Mouse (Mus musculus): Measurements from ENCODE around the gene Cbwd1.
A peak's percentile ranks its signal among the peaks of the same experiment; 100 is the strongest.

Gene Cbwd1

DNA sequence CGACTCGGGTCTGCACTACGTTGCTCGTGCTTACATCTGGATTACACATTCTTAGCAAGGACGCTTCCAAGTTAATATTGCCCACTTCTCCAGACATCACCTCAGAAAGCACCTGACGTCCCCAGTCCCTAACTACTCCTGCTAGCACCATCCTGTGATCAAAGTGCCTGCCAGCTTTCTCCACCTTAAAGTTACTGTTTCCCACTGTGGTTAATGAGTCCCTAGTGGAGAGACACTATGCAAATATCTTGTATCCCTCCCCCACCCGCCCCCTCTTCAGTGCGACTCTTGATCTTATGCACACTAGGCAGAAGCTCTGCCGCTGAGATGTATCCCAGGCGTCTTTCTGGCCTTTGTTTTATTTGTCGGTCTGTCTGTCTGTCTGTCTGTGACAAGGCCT lies 16.6 kb upstream of the Cbwd1 start:
- no peak for DNase-seq (ENCODE audit: low spot score in 2 of 2)

DNA sequence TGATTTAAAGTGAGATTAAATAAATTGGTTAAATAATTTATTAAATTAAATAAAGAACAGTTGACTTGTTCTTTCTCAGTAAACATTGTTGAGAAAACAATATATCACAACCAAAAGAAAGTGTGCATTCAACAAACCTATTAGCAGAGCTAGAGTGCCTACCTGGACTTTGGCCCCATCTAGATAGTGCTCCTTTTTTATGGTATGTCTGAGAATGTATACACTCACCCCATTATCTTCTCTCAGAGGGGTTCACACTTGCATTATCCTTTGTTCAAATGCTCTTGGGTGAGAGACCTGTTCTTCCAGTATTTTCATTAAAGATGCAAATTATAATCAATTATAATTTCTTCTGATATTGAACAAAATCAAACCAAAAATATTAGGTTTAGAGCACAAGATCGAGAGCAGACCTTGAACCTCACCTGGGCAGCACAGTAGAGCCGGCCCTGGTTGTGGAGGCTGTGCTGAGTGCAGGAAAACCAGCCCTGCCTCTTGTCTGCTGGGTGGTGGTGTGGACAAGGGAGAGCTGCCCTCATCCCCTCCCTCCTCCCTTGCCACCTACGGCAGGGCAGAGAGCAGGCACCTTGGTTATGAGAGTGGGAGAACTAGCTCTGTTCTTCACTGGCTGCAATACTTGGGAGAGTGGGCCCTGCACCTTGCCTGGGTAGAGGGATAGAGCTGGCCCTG lies 11.4 kb upstream of the Cbwd1 start:
- DNase-seq (ENCODE audit: low spot score in 2 of 2): no peak

GRCm38 (mm10) chr19:24971307-24971706 lies 9.9 kb upstream of the Cbwd1 start:
- DNase-seq (ENCODE audit: low spot score in 2 of 2): peak; percentile 33 to 38

DNA sequence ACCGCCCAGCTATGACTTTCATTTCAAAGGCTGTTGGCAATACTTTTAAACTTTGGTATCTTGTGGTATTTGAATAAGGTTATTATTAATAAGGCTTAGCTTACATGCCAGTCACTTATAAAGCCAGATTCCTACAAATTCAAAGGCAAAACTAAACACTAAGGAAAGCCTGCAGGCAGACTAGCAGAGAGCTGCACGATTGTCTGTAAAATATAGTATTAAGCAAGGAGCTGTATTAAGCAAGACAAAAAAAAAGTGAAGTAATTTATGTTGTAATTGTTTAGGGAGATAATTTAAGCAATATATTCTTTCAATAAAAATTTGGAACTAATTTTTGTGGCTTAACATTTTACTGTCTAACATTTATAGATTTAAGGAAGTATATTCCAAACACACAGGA lies 5.5 kb upstream of the Cbwd1 start:
- no peak for DNase-seq (ENCODE audit: low spot score in 2 of 2)

DNA sequence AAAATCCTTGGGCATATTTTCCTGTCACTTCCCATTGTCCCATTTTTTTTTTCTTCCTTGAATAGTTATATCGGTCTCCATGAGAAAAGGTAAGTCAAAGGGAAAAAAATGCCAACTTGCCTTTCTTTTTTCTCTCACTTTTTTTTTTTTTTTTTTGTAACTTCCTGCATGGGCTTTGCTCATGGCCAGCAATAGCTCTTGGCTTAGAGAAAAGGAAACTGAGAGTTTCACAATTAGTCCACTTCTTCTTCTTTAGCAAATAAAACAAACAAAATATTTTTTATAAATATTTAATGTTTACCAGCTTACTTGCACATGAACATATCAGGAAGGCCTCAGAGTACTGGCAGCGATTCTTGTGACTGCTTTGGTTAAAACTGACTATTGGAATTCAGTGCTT lies 4.8 kb upstream of the Cbwd1 start:
- DNase-seq (ENCODE audit: low spot score in 2 of 2): no peak

GRCm38 (mm10) chr19:24958531-24958930 lies 2.9 kb downstream of the Cbwd1 start:
- DNase-seq (ENCODE audit: low spot score in 2 of 2): peak in 1 of 2 experiments; percentile 59

- no peak for DNase-seq (ENCODE audit: low spot score in 2 of 2)
Observed at GRCm38 (mm10) chr19:24945521-24946262, 15.7 kb downstream of the Cbwd1 start.

DNA sequence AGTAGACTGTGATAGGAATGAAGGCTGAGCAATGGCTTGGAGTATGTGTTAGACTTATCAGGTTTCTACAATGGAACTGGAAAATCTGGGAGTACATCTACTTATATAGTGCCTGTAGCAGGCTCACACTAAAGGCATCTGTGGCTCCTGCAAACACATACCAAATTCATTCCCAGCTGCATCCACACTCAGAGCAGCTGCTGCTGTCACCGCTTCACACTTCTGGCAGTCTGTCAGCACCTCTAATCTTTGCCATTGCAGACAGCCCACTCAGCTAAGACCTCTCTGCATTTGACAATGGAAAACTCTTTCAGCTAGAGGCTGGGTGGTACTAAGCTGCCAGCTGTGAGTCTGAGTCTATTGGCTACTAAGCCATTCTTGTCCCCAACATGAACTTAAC lies 24.3 kb downstream of the Cbwd1 start:
- no peak for DNase-seq (ENCODE audit: low spot score in 2 of 2)

- DNase-seq (ENCODE audit: low spot score in 2 of 2): no peak
Observed at GRCm38 (mm10) chr19:24929041-24929440, 32.4 kb downstream of the Cbwd1 start.

DNA sequence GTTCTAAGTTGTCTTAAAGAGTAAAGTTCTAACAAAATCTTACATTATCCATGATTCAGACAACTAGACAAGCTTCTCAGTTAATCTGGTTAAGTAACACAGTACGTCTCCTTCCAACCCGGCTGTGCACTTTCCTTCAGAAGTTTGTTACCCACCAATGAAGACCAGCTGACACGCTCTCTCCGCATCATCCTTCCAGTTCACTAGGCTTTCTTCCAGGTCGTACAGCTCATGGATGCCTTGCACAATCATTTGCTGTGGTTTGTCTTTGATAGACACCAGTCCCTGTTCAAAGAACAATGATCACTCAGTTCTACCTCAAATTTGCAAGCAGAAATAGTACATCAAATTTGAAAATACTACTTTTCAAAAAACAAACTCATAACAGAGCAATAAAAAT lies 40.5 kb downstream of the Cbwd1 start:
- no peak for DNase-seq (ENCODE audit: low spot score in 2 of 2)

- no peak for DNase-seq (ENCODE audit: low spot score in 2 of 2)
Observed at GRCm38 (mm10) chr19:24908385-24909155, 52.8 kb downstream of the Cbwd1 start.

DNA sequence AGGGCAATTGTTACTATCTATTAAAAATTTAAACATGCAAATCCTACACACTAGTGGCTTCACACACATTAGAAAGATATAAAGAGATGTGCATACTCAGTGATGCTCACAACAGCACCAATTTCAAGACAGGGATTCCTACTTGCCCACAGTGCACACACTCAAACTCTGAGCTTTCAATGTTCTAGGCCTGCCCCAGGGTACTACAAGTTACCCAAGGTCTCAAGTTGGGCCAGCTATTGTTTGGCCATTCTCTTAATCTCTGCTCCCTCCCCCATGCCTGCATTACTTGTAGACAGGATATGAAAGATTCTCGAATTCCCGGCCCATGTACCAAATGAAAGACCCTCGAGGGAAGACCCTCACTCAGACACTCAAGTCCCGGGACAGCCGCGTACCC lies 53.8 kb downstream of the Cbwd1 start:
- DNase-seq (ENCODE audit: low spot score in 2 of 2): no peak

- no peak for DNase-seq (ENCODE audit: low spot score in 2 of 2)
Observed at GRCm38 (mm10) chr19:24902821-24903220, 58.6 kb downstream of the Cbwd1 start.

GRCm38 (mm10) chr19:24902256-24902655 lies 59.2 kb downstream of the Cbwd1 start:
- DNase-seq (ENCODE audit: low spot score in 2 of 2): no peak

GRCm38 (mm10) chr19:24901666-24902065 lies 59.7 kb downstream of the Cbwd1 start:
- no peak for DNase-seq (ENCODE audit: low spot score in 2 of 2)

- no peak for DNase-seq (ENCODE audit: low spot score in 2 of 2)
Observed at GRCm38 (mm10) chr19:24900581-24901220, 60.7 kb downstream of the Cbwd1 start, which contains the start of gene Foxd4. Gene Foxd4, minus strand, starts transcription at chr19:24901197.

DNA sequence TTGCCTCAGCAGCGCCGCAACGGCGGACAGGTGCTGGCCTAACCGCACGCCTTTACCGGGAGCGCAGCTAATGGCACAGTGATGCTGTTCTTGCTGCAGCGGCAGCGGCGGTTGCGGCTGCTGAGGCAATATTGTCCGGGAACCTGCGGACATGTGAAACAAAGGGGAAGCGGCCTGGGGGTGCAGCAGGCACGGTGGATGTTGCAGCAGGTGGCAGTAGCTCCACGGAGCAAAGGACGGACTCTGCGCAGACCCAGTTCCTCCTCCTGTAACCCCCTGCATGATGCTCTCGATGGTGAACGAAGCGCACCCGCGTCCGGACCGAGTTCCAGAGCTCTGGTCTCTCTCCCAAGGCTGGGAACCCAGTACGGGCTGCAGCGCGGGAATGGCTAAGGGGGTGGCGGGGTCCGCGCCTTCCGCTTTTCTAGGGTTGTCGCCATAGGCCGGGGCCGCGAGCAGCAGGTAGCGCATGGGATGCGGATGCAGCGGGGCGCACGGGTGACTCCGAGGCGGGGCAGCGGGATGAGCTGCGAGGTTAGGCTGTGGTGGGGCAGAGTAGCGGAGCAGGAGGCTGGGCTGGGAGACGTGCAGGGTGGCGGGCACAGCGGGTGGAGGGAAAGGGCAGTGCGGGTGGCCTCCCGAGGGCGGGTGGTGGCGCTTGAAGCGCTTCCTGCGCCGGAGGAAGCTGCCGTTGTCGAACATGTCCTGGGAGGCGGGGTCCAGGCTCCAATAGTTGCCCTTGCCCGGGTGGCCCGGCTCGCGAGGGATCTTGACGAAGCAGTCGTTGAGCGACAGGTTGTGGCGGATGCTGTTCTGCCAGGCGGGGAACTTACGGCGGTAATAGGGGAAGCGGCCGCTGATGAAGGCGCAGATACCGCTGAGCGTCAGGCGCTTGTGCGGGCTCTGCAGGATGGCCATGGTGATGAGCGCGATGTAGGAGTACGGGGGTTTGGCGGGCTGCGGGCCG lies 61.5 kb downstream of the Cbwd1 start:
- peak in 1 of 2 experiments; percentile 15 for DNase-seq (ENCODE audit: low spot score in 2 of 2)

DNA sequence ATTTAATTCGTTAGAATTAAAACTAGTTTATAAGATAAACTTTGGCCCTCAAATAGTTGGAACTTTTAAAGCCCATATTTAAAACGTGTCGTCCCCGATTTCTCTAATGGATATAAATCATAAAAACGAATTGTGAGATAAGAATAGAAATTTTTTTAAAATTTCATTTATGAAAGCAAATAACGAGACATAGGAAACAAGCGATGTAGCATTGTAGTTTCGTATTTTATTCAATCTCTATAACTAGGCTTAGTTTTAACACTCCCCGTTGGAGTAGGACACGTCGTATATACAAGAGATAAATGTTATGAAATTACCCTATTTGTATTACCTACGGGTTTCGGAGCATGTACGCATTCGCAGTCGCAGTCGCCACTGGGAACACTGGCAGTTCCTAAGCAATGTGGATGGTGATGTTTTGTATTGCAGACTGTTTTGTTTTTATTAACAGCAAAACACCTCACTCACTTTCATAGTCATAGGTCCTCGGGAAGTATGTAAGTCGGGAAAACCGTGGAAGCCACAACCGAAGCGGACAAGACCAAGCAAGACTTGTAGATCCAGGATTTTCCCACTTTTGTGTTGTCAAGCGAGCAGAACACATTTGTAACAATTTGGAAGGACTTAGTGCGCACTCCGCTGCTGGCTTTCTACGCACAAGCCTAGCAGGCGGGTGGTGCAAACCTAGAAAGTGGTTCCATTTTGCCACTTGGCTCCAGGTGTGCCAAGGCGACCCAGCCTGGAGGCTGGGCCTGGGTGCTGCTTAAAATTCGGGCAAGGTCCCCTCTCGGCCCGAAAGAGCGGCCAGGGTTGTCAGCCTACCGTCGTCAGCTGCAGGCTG lies 62.5 kb downstream of the Cbwd1 start:
- no peak for DNase-seq (ENCODE audit: low spot score in 2 of 2)

DNA sequence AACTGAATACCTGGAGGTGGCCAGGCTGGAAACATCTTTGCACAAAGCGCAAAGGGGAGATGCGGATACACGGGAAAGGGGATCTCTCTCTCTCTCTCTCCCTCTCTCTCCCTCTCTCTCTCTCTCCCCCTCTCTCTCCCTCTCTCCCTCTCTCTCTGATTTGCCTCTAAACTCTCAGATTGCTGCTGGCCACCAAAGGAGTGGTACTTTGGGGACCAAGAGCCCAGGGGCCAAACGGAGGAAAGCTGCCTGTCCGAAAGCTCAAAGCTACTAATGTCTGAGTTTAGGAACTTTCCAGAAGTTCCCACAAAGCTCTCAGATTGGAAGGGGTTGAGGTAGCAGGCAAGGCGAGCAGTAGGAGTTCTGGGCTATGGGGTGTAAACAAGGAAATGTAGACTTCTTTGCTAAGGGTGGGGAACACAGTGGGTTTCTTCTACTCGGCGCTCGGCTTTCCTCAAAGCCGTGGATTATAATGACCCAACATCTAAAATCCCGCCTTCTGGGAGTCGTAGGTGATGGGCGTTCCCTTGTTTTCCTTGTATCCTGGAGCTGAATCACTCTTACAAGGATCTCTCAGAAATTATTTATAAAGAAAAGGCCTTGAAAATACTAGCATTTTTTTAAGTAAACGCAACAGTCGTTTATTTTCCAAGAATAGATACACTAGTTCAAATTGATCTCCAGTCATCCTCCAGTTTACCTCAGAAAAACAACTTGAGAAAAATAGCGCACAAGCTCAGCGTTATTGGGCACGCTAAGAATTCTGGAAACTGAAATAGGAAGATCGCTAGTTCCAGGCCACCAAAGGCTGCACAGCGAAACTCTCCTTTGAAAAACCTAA lies 63.3 kb downstream of the Cbwd1 start:
- no peak for DNase-seq (ENCODE audit: low spot score in 2 of 2)
